Mouse (Mus musculus): ENCODE measurements around the gene Vps8.

- no peak for TF ChIP-seq CTCF (IDR thresholded peaks at IDR 0.05; ENCODE audit: low read depth, low read length)
- no peak for TF ChIP-seq GATA2 (IDR thresholded peaks at IDR 0.05; ENCODE audit: borderline replicate concordance, low read depth, low read length)
- TF ChIP-seq GATA1 (IDR thresholded peaks at IDR 0.05; ENCODE audit: borderline replicate concordance, low read length), result no peak
- TF ChIP-seq TAL1 (conservative IDR thresholded peaks at IDR 0.05; ENCODE audit: low read depth, low read length), result no peak
Measured at GRCm38 (mm10) chr16:21607021-21607650, 184.2 kb downstream of the Vps8 start.
